Mouse (Mus musculus) layer of hippocampus, adult 2 months (tissue): Measurements from ENCODE around the gene Adgrd1. TPM values are rescaled to one million over a fixed set of nuclear protein-coding genes. Genes with fewer than 3 reads are reported as not detected.

Source experiments
- DNase-seq, 2 experiments: peaks; one replicate each; pipeline ENCODE4 v3.0.0; 2022; ENCODE audit warnings: low spot score in 2 of 2
- H3K27ac ChIP-seq: fragments of 200-600 bp; 2 replicates; pipeline ENCODE4 v1.8.1; 2022
- H3K4me3 ChIP-seq: fragments of 200-600 bp; 2 replicates; pipeline ENCODE4 v1.8.1; 2022; ENCODE audit warnings: mild to moderate bottlenecking
- CTCF ChIP-seq: fragments of 200-600 bp; conservative IDR thresholded peaks from 2 replicates; pipeline ENCODE4 v1.8.1; 2022; ENCODE audit warnings: antibody characterized with exemption, mild to moderate bottlenecking, moderate library complexity
- total RNA-seq, 2 experiments: library from RNA; stranded (reverse); gene quantifications; 2 replicates each; pipeline ENCODE4 v1.2.3; 2021

The Adgrd1 gene
- total RNA-seq, 2 experiments from 2014 or later, result 0.33 to 0.39 TPM

GRCm38 (mm10) chr5:129145307-129145935 is 48.9 kb downstream of the Adgrd1 start:
- TF ChIP-seq CTCF, result no peak
- no peak for DNase-seq
- Histone ChIP-seq H3K27ac (no peak overlapping the region), H3K4me3 (no peak overlapping the region)

- no peak for TF ChIP-seq CTCF
- no peak overlapping the region for H3K27ac ChIP-seq
- H3K4me3 ChIP-seq, result no peak overlapping the region
- DNase-seq, result no peak
These were observed 50.5 kb downstream of the Adgrd1 start for GRCm38 (mm10) chr5:129146892-129147509.

GRCm38 (mm10) chr5:129148485-129148884 is 51.9 kb downstream of the Adgrd1 start:
- H3K4me3 ChIP-seq, result no peak overlapping the region
- H3K27ac ChIP-seq, result no peak overlapping the region
- no peak for DNase-seq
- no peak for TF ChIP-seq CTCF

GRCm38 (mm10) chr5:129155023-129155901 is 58.7 kb downstream of the Adgrd1 start:
- Histone ChIP-seq H3K4me3 (no peak overlapping the region), H3K27ac (no peak overlapping the region)
- no peak for TF ChIP-seq CTCF

DNA sequence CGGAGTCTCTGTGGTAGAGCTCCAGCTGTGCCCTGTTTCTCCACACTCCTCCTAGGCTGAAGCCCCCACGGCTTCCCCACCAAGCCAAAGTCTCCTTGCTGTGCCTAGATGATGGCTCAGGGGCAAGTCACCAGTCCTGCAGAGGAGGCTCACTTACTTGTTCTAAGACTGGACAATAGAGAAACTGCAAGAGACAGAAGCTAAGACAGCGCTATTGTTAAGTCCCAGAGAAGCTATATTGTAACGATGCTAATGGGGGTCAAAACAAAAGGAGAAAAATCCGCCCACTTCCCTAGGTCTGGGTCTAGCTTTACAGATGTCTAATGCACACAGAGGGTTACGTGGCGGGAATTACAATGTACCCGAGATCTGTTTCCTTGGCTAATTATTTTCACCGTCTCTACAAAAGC is 59.4 kb downstream of the Adgrd1 start:
- H3K27ac ChIP-seq, result no peak overlapping the region
- DNase-seq, result no peak
- TF ChIP-seq CTCF, result no peak
- no peak overlapping the region for H3K4me3 ChIP-seq

More at GRCm38 (mm10) chr5:129155023-129155901, 58.7 kb downstream of the Adgrd1 start:
- no peak for DNase-seq

DNA sequence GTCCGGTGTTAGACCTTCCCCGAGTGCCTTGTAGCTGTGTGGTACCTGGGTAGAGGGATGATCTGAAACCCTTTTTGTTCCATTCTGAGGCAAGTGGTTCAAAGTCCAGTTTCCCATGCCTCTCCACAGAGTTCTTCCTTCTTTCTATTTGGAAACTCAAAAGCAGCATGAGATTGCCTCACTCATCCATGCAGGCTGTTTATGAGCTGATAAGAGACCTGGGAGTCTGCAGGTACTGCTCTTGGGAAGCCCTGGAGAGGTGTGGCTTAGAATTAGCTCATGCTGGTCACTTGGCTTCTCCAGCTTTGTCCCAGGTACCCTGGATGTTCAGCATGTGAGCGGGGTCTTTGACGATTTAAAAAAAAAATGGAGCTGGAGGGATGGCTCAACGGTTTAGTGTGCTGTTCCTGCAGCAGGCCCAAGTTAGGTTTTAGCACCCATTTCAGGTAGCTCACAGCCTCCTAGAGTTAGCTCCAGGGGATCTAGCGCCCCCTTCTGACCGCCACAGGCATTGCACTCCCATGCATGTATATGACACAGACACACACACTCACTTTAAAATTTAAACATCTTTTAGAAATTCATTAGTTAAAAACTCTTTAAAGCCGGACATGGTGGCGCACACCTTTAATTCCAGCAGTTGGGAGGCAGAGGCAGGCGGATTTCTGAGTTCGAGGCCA is 65.0 kb downstream of the Adgrd1 start:
- DNase-seq, result no peak
- Histone ChIP-seq H3K4me3 (no peak overlapping the region), H3K27ac (no peak overlapping the region)
- peak; percentile 59 for TF ChIP-seq CTCF

DNA sequence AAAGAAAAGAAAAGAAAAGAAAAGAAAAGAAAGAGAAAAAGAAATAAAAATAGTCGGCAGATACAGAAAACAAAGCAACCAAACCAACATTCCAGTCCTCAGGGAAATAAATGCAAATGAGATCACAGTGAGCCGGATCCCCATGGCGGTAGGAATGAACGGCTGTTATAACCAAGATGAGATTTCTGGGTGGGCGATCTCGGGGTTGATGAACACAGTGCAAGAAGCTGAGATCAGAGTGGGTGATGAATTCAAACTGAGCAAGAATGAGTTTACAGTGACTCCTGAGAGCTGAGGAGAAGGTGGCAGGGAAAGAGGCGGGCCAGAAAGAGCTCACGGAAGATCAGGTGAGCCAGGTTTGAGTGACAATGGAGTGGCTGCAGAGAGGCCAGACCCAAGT is 66.9 kb downstream of the Adgrd1 start:
- Histone ChIP-seq H3K27ac (no peak overlapping the region), H3K4me3 (no peak overlapping the region)
- no peak for TF ChIP-seq CTCF
- DNase-seq, result no peak

- H3K27ac ChIP-seq, result no peak overlapping the region
- TF ChIP-seq CTCF, result no peak
- DNase-seq, result no peak
- H3K4me3 ChIP-seq, result no peak overlapping the region
These were observed 67.5 kb downstream of the Adgrd1 start for GRCm38 (mm10) chr5:129164091-129164490.

DNA sequence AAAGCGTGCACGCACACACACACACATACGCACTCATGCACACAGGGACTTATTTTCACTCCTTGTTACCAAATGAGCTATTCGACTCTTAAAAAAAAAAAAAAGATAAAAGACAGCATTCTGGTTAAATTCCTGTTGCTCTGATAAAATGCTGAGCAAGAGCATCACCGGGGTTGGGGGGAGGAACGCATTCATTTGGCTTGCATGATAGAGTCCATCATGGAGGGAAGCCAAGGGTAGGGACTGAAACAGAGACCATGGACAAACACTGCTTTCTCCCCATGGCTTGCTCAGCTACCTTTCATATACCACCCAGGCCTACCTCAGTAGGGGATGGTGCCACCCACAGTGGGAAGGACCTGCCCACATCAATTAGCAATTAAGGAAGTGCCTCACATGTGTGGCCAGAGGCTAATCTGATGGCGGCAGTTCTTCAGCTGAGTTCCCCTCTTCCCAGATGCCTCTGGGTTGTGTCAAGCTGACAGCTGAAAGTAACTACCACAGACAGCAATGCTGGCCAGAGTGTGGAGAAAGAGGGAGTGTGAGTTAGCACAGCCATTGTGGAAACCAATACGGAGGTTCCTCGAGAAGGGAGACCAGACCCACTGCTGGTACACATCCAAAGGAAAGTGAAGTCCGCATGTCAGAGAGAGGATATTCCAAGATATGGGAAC is 68.5 kb downstream of the Adgrd1 start:
- TF ChIP-seq CTCF, result no peak
- Histone ChIP-seq H3K27ac (no peak overlapping the region), H3K4me3 (no peak overlapping the region)
- no peak for DNase-seq

- no peak overlapping the region for H3K4me3 ChIP-seq
- H3K27ac ChIP-seq, result no peak overlapping the region
- no peak for TF ChIP-seq CTCF
- DNase-seq, result no peak
These were observed 69.0 kb downstream of the Adgrd1 start for GRCm38 (mm10) chr5:129165595-129165994.

DNA sequence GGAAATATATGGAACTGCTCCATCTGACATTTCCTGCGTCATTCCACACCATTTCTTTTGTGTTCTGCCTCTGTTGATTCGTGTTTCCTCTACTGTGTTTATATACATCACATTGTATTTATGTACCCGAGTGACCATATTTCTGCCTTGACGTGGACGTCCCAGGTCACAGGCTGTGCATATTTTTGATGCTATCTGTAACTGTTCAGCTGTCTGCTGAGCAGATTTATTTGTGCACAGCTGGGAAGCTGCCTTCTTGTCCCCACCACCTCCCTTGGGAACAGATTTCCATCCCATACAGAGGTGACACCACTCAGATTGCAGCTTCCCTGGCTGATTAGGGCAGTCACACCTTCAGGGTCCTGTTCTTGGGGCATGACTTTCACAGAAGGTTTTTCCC is 72.5 kb downstream of the Adgrd1 start:
- DNase-seq, result no peak
- Histone ChIP-seq H3K27ac (no peak overlapping the region), H3K4me3 (no peak overlapping the region)
- TF ChIP-seq CTCF, result no peak

DNA sequence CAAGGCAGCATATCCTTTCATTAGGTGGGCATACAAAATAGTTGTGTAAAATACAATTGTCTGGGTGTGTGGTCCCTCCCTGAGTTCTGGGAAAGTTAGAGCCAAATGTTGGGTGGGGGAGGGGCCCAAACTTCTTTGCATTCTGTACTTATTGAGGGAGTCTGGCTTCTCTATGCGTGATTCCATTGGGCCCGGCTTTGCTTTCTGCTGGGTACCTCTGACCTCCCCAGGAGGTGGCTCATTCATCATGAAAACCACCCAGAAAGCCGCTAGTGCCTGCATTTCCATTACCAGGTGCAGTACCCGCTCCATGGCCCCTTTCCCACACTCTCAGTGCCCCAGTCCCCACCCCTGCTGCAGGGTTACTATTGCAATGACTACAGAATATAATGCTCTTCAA is 73.0 kb downstream of the Adgrd1 start:
- Histone ChIP-seq H3K4me3 (no peak overlapping the region), H3K27ac (no peak overlapping the region)
- no peak for TF ChIP-seq CTCF
- DNase-seq, result no peak
